Mouse (Mus musculus) C2C12 (cell line): ENCODE measurements around the gene Dedd. TPM values are rescaled to one million over a fixed set of nuclear protein-coding genes. Genes with fewer than 3 reads are reported as not detected.

Experiments used
- H3K27me3 ChIP-seq: one replicate; pipeline ENCODE4 v1.6.1; 2011; ENCODE audit not compliant: control insufficient read depth, insufficient read depth, insufficient read length
- H3K36me3 ChIP-seq: one replicate; pipeline ENCODE4 v1.6.1; 2011; ENCODE audit not compliant: control insufficient read depth, insufficient read depth
- H3K4me3 ChIP-seq: one replicate; pipeline ENCODE4 v1.5.1; 2011; ENCODE audit warnings: mild to moderate bottlenecking, control low read depth; ENCODE audit not compliant: poor library complexity, insufficient read depth, severe bottlenecking
- H3K79me2 ChIP-seq: one replicate; pipeline ENCODE4 v1.6.1; 2011; ENCODE audit not compliant: control insufficient read depth, insufficient read depth
- H3K79me3 ChIP-seq: one replicate; pipeline ENCODE4 v1.6.1; 2011; ENCODE audit warnings: low read depth, control low read depth
- H3ac ChIP-seq: one replicate; pipeline ENCODE3; 2011; ENCODE audit warnings: low read depth; ENCODE audit not compliant: control insufficient read depth, insufficient read length
- CEBPB ChIP-seq: IDR thresholded peaks from one replicate; pipeline ENCODE4 v1.6.1; 2011; ENCODE audit warnings: low read depth, mild to moderate bottlenecking, control low read depth, moderate library complexity
- CTCF ChIP-seq: IDR thresholded peaks from one replicate; pipeline ENCODE4 v1.5.1; 2011; ENCODE audit not compliant: control insufficient read depth, insufficient read depth, insufficient read length
- FOSL1 ChIP-seq: IDR thresholded peaks from one replicate; pipeline ENCODE4 v1.8.0; 2011; ENCODE audit warnings: mild to moderate bottlenecking, low read length; ENCODE audit not compliant: poor library complexity, insufficient read depth, severe bottlenecking
- MAX ChIP-seq: IDR thresholded peaks from one replicate; pipeline ENCODE4 v1.6.1; 2011; ENCODE audit warnings: mild to moderate bottlenecking, control low read depth
- MYOD1 ChIP-seq: IDR thresholded peaks from one replicate; pipeline ENCODE4 v1.6.1; 2011; ENCODE audit warnings: low read depth; ENCODE audit not compliant: control insufficient read depth, insufficient read length
- MYOG ChIP-seq: IDR thresholded peaks from one replicate; pipeline ENCODE4 v1.6.1; 2011; ENCODE audit not compliant: control insufficient read depth, insufficient read length; ENCODE audit errors: extremely low read depth
- USF1 ChIP-seq: IDR thresholded peaks from one replicate; pipeline ENCODE4 v1.6.1; 2011; ENCODE audit warnings: low read depth, mild to moderate bottlenecking, control low read depth, moderate library complexity
- polyA plus RNA-seq: library from polyadenylated mRNA; unstranded; fragments of >200 nt; fragmentation: generic; extraction: Trizol; gene quantifications from one replicate; pipeline ENCODE4 v1.2.1, GENCODE M21; 2012; ENCODE audit warnings: missing spikeins

Dedd gene
- polyA plus RNA-seq, 1 experiment = 44.8 TPM

DNA sequence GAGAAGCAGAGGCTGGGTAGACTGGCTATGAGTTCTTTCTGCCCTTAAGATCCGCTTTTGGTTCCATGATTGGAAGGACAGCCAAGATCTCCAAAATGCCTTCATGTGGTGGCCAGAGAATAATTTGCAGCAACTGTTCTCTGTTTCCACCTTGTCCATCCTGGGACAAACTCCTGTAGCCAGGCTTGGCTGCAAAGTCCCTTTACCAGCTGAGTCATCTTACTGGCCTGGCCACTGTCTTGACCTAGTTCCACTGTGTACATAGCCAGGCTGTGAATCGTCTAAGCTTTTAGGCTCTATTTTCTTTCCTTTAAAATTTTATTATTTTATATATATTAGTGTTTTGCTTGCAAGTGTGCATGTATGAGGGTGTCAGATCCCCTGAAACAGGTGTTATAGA, 20.3 kb downstream of the Dedd start:
- H3K27me3 ChIP-seq = no peaks in the 10 kb centered on the region
- peaks cover 99% of the 10 kb centered on the region for H3K79me2 ChIP-seq
- peaks cover 80% of the 10 kb centered on the region for H3K79me3 ChIP-seq
- no peak overlapping the region for H3K4me3 ChIP-seq
- no peak for TF ChIP-seq MYOG
- no peak for TF ChIP-seq CEBPB
- TF ChIP-seq FOSL1 = no peak
- no peak for TF ChIP-seq USF1
- H3K36me3 ChIP-seq = no peaks in the 10 kb centered on the region
- no peak overlapping the region for H3ac ChIP-seq

DNA sequence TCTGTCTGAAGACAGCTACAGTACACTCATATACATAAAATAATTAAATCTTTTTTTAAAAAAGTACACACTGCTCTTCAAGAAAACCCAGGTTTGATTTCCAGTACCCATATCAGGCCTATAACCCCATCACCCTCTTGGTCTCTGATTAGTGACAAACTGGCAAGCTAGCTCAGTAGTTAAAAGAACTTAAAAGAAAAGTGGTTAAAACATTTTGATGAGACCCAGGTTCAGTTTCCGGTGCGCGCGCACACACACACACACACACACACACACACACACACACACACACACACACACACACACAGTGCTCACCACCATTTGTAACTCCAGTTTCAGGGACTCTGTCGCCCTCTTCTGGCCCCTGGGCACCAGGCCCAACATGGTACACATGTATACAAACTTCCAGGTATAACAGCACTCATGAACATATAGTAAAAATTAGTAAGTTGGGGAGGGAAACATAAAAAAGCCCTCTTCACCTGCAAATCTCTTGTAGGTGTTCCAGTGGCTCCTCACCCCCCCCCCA, 26.9 kb downstream of the Dedd start:
- peaks cover 30% of the 10 kb centered on the region for H3K36me3 ChIP-seq
- TF ChIP-seq CTCF = peak; percentile 25
- no peak for TF ChIP-seq USF1
- no peak overlapping the region for H3ac ChIP-seq
- peaks cover 39% of the 10 kb centered on the region for H3K79me3 ChIP-seq
- peaks cover 58% of the 10 kb centered on the region for H3K79me2 ChIP-seq
- H3K4me3 ChIP-seq = no peak overlapping the region
- no peaks in the 10 kb centered on the region for H3K27me3 ChIP-seq

DNA sequence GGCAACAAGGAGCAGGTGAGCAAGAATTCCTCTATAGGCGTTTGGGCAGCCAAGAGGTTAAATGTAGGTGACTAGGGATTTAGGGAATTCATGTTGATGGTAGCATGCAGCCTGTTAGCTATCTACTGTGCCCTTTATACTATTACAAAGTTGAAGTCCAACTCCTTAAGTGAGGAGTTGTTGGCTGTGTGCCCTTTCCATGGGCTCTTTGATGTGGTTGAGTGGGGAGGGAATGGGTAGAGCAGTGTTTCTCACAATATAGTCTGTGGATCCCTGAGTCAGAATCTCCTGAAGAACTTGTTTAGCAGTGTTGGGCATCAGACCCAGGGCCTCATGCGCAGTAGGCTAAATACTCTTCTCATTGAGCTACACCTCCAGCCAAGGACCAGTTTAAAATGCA, 27.9 kb downstream of the Dedd start:
- Histone ChIP-seq H3K36me3 (peaks cover 30% of the 10 kb centered on the region), H3K79me2 (peaks cover 48% of the 10 kb centered on the region), H3K4me3 (no peak overlapping the region), H3ac (no peak overlapping the region), H3K27me3 (no peaks in the 10 kb centered on the region), H3K79me3 (peaks cover 30% of the 10 kb centered on the region)
- TF ChIP-seq FOSL1 = no peak
- TF ChIP-seq USF1 = no peak
- no peak for TF ChIP-seq CTCF
- no peak for TF ChIP-seq MYOD1
- TF ChIP-seq CEBPB = no peak
- TF ChIP-seq MYOG = no peak
- TF ChIP-seq MAX = no peak

DNA sequence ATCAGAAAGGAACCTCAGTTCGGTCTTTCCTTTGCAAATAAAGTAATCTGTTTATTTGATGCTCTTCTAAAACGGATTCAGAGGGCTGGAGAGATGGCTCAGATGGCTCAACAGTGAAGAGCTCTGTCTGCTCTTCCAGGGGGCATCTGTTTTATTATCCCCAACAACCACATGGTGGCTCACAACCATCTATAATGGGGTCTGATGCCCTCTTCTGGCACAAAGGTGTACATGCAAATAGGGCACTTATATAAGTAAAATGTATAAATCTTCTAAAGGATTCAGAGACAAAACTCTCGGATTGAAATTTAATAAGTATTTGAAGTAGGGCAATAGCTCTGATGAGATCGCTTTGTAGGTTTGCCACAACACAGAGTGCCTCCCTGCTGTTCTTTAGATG, 29.5 kb downstream of the Dedd start:
- H3K79me2 ChIP-seq = peaks cover 32% of the 10 kb centered on the region
- H3K79me3 ChIP-seq = peaks cover 14% of the 10 kb centered on the region
- TF ChIP-seq CEBPB = no peak
- TF ChIP-seq CTCF = no peak
- TF ChIP-seq MYOG = no peak
- no peak for TF ChIP-seq USF1
- TF ChIP-seq FOSL1 = no peak
- no peak for TF ChIP-seq MYOD1
- no peak for TF ChIP-seq MAX
- no peak overlapping the region for H3K4me3 ChIP-seq
- no peaks in the 10 kb centered on the region for H3K27me3 ChIP-seq
- peaks cover 30% of the 10 kb centered on the region for H3K36me3 ChIP-seq
- no peak overlapping the region for H3ac ChIP-seq

DNA sequence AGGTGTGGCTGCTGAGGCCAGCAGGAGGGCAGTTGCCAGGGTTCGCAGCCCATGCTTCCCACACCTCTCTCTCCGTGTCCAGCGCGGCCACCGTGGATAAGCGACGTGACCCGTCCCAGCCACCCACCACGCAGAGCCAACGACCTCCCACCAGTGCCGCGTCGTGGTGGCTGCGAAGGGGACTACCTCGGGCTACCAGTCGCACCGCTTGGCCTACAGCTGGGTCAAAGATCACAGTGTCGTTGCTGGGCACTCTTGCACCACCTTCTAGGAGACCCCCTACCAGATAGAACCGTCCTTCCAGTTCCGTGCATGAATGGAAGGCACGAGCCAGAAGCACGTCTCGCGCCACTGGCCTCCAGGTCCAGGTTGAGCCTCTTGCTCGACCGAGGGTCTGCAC, 31.3 kb downstream of the Dedd start:
- TF ChIP-seq FOSL1 = no peak
- TF ChIP-seq MYOG = no peak
- no peak for TF ChIP-seq CTCF
- no peak for TF ChIP-seq MYOD1
- TF ChIP-seq MAX = no peak
- TF ChIP-seq USF1 = no peak
- TF ChIP-seq CEBPB = no peak
- Histone ChIP-seq H3K79me3 (peaks cover 2% of the 10 kb centered on the region), H3K79me2 (peaks cover 15% of the 10 kb centered on the region), H3K4me3 (no peak overlapping the region), H3ac (no peak overlapping the region), H3K27me3 (no peaks in the 10 kb centered on the region), H3K36me3 (peaks cover 30% of the 10 kb centered on the region)

DNA sequence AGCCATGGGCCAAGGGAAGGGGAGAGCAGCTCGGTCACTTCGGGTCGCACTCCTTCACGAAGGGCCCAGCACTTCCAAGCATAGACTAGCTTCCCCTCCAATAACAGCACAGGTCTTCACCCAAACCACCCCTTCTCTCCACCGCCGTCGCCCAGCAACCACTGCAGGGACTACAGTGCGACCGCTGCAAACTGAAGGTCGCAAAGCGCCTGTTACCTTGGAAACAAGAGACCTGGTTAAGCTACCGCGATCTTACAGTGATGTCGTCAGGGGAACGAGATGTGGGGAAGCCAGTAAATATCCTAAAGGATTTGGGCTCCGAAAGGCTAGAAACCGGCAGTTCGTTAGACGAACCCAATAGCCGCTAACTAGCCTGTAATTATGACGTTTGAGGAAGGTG, 31.7 kb downstream of the Dedd start, which contains the start of gene Klhdc9:
Gene Klhdc9 (minus strand): TSS at position 143 of the 400 bp plus-strand sequence.
- Histone ChIP-seq H3K79me3 (no peaks in the 10 kb centered on the region), H3K36me3 (peaks cover 30% of the 10 kb centered on the region), H3K4me3 (no peak within 1 kb of the TSS), H3K79me2 (peaks cover 12% of the 10 kb centered on the region), H3ac (no peak within 1 kb of the TSS), H3K27me3 (no peaks in the 10 kb centered on the region)
- TF ChIP-seq MAX (no peak), MYOD1 (no peak), CTCF (no peak), MYOG (no peak)
